Mouse (Mus musculus): ENCODE data around the gene Palm2. TPM values are rescaled to one million over a fixed set of nuclear protein-coding genes. Genes with fewer than 3 reads are reported as not detected.

Palm2 gene
- total RNA-seq, 1 experiment from 2014 or later, result not detected

DNA sequence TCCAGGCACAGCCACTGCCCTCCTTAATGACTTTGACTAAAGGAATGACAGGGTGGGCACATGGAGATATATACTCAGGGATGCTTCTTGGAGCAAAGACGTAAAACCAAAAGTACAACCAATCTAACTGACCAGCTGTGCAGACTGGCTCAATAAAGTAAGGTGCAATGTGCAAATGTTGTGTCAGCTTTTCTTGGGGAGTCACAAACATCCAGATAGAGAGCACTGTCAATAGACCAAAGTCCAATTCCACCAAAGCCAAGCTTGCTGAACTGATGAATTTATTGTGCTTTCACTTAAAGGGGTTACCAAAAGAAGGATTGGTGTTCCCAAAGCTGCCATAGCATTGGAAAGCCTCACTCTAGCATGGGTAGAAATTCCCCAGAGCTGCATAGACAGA is 77.7 kb downstream of the Palm2 start:
- ATAC-seq (replicated peaks; ENCODE audit: low read depth, poor library complexity, severe bottlenecking), result no peak

DNA sequence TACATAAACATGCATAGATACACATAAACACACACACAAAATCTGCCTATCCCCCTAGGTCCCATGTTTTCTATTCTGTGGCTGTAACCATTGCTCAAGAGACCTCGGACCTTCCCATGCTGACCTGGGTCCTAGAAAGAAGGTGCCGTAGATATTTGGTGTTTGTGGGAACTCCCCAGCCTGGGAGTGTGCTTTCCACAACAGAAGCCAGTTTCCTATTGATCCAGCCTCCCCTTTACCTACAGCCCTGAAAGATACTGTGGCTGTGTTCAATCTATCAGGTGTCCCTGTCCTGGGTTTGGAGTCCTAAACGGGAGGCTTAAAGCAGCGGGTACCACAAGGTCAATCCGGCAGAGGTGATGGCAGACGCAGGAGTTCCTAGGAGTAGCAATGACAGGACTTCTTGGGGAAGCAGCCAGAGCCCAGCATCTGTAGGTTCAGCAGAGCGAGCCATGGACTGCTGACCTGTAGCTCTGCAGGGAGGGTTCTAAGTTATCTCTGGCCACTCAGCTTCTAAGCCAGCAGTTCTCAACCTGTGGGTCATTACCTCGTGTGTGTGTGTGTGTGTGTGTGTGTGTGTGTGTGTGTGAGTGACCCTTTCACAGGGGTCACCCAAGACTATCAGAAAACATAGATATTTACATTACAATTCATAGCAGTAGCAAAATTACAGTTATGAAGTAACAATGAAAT is 79.3 kb downstream of the Palm2 start:
- no peak for ATAC-seq (replicated peaks; ENCODE audit: low read depth, poor library complexity, severe bottlenecking)

DNA sequence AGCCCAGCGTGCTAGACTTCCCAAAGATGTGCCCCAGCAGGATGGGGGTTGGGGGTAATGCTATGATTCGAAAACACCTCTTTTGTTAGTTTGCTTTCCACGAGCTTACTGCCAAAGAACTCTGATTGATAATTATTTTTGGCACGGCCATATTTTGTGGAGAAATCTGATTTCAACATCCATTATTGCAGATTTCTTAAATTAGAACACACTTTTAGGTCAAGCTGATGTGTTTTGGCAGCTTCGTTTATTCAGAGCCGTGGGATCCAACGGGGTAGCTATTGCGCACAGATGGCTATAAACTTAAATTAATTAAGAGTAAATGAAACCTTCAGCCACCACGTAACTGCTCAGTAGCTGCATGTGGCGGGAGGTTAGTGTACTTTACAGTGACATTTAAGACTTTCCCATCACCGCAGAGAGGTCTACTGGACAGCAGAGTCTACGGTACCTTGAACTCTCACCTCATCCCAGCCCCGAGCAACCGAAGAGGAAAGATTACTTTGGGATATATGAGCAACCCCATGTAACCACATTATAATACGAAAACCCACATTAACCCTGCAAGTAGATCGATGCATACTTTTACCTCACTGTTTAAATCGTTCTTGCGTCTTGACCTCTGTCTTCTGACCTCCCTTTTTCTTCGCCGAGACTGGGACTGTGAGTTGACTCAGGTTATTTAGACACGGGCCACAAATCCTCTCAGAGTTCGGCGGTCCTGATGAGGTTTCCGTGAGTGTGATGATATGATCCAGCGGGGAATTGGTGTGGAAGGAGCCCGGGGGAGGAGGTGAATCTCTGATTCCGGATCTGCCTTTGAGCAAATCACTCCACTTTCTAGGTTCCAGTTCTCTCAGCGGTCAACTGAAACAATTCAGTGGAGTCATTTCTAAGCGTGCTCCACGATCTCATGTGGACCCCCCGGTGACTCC is 80.2 kb downstream of the Palm2 start:
- no peak for ATAC-seq (replicated peaks; ENCODE audit: low read depth, poor library complexity, severe bottlenecking)

DNA sequence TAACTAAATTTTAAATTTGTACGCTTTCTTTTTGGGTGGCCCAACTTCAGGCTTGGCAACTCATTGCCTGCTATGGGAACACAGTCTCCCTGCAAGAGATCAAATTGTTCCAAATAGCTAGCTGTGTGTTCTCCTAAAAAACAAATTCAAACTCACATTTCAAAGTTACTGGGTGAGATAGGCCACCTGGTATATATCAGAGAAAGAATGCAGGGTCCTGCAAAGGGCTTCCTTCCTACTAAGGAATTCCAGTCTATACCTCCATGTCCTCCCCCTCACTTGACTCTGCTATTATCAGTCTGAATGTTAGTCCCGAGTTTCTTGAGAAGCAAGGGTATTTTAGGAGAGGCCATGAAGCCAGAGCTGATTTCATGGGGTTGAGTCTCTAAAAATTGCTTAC is 81.3 kb downstream of the Palm2 start:
- ATAC-seq (replicated peaks; ENCODE audit: low read depth, poor library complexity, severe bottlenecking), result no peak

- no peak for ATAC-seq (replicated peaks; ENCODE audit: low read depth, poor library complexity, severe bottlenecking)
Observed at GRCm38 (mm10) chr4:57523456-57523855, 89.4 kb downstream of the Palm2 start.

DNA sequence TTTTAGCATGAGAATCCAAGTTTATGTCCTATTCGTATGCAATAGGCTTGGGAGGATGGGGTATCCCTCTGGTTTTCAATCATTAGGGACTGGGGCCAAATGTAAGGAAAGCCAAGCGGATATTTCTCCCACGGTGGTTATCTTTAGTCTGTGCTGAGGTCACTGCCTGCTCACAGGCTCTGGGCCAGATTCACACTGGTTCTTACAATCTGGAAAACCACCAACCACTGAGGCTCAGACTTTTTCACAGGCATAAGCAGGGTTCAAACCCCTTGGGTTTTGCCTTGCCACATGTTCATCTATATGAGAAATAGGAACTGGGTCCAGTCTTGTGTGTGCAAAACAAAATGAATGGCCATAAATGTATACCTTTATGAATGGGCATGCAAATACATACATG is 90.4 kb downstream of the Palm2 start:
- no peak for ATAC-seq (replicated peaks; ENCODE audit: low read depth, poor library complexity, severe bottlenecking)

DNA sequence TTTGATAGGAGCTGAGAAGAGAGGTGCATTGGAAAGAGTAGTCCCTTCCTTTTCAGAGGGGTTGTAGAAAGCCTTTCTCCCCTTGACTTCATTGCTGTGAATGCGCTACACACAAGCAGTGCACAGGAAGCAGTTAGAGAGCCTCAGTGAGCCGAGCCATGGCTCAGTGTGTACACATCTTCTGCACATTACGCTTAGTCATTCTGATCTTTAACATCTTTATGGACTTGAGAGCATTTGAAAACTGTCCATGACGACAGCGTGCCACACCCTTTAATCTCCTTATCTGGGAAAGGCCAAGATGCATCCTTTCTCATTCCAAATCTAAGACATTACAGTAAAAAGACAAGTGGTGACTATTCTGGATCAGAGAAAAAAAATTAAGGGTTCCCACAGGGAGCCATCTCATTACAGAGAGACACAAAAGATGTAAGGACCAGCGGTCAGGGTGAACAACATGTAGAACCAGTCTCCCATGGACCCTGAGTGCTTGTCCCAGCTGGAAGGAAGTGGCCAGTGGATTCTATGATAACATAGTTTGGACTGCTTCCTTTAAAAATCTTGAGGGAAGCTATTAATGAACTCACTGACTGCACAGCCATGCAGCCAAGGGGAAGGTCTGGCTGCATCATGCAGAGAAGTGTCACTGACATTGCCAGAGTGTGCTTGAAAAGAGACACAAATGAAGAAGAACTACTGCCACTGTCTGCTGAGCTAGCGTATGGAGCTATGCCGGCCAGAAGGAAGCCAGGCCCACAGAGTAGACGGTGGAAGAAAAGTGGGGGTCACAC is 91.4 kb downstream of the Palm2 start:
- no peak for ATAC-seq (replicated peaks; ENCODE audit: low read depth, poor library complexity, severe bottlenecking)

DNA sequence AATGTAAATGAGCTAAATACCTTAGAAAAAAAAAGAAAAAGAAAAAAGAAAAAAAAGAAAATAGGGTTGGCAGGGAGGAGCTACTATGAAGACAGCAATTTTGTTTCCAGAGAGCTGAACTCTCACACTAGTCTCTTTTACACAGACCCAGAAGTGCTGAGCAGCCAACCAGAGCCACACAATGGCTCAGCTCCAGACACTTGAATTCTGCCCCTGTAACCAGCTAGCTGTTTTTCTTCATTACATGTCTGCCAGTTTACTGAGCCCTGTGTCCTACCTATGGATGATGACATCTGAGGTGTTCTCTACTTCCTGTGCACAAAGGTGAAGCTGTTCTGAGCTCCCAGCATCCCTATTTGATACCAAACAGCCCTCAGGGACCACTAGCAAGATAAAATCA is 94.2 kb downstream of the Palm2 start:
- no peak for ATAC-seq (replicated peaks; ENCODE audit: low read depth, poor library complexity, severe bottlenecking)

- ATAC-seq (replicated peaks; ENCODE audit: low read depth, poor library complexity, severe bottlenecking), result no peak
Observed at GRCm38 (mm10) chr4:57533686-57534085, 99.6 kb downstream of the Palm2 start.

DNA sequence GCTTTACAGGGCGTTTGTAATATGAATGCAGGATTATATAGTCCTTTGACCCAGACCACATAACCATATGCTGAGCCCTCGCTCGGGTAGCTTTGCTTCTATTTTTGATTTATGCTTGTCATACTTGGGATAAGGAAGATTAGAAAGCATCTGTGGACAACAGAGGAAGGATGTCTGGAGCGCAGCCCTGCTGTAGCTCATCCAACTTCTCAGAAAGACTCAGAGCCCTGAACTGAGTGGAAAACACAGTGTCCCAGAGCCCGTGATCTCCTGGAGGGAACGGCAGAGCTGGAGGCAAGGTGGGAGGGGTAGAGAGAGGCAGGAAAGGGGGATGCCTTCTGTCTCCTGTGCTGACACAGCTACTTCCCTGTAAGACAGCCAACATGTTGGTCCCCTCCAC is 100.2 kb downstream of the Palm2 start:
- no peak for ATAC-seq (replicated peaks; ENCODE audit: low read depth, poor library complexity, severe bottlenecking)

DNA sequence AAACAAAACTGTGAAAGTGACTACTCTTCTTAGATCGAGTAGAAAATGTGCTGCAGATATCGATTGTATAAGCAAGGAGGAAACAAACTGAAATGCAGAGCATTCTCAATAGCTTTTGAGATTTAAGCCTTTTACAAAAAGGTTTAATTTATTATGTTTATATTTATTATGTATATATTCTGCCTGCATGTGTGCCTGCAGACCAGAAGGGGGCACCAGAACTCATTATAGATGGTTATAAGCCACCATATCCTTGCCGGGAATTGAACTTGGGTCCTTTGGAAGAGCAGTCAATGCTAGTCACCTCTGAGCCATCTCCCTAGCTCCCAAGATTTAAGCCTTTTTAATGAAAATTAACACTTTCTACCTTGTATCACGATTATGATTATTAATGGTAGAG is 101.0 kb downstream of the Palm2 start:
- ATAC-seq (replicated peaks; ENCODE audit: low read depth, poor library complexity, severe bottlenecking), result no peak

- ATAC-seq (replicated peaks; ENCODE audit: low read depth, poor library complexity, severe bottlenecking), result no peak
Observed at GRCm38 (mm10) chr4:57538029-57538688, 104.1 kb downstream of the Palm2 start.

DNA sequence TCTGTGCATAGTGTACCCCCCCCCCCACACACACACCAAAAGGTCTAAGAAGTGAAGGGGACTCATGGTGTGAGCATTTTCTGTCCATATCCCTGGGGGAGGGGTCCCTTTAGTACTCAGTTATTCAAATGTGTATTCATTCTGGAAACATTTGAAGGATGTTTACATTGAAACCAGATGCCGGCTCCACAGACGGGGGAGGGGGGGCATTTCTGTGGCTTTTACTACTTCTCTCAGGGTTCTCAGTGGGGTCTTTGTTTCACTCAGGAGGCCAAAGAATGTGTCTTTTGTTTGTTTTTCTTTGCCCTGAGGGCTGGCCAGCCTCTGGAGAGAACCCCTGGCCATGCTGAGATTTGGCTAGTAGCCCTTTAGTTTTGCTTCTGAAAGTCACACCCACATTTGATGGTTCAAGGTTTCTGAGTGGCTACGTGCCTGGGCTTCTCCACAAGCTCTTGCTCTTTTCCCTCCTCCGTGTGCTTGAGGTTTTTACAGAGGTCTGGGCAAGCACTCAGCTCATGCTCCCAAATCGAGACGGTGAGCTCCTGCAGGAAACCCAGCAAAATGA is 109.7 kb downstream of the Palm2 start:
- no peak for ATAC-seq (replicated peaks; ENCODE audit: low read depth, poor library complexity, severe bottlenecking)

DNA sequence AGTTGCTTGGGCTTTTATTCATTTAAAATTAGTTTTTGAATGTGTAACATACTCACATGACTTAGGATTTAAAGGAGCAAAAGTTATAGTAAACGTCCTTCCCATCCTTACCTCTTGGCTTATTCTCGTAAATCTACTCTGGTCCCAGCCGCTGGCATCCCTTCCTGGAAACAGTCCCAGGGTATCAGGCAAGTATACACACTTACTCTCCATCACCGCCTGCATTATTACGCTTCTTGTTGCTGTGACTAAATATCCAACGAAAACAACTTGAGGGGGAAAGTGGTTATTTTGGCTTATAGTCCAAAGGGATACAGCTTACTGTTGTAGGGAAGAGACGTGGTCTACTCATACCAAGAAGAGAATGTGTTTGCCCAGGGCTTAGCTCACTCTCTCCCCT is 113.7 kb downstream of the Palm2 start:
- no peak for ATAC-seq (replicated peaks; ENCODE audit: low read depth, poor library complexity, severe bottlenecking)

DNA sequence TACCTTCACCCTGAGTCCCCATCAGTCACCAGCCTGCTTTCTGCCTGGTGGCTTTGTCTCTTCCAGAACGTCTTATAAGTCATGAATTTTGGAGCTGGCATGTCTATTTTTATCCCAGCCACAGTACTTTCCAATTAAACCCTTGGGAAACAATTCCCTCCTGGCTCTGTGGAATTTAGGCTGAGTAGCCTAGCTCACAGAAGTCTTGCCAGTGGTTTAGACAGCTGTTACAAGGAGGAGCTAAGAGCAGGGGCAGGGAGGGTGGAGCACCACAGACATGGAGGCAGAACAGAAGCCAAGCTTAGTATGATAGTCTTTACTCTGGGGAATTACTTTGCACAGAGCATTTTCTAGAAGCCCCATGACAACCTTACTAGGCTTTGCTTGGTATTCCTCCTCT is 116.2 kb downstream of the Palm2 start:
- no peak for ATAC-seq (replicated peaks; ENCODE audit: low read depth, poor library complexity, severe bottlenecking)

- ATAC-seq (replicated peaks; ENCODE audit: low read depth, poor library complexity, severe bottlenecking), result no peak
Observed at GRCm38 (mm10) chr4:57557102-57557501, 123.1 kb downstream of the Palm2 start.

DNA sequence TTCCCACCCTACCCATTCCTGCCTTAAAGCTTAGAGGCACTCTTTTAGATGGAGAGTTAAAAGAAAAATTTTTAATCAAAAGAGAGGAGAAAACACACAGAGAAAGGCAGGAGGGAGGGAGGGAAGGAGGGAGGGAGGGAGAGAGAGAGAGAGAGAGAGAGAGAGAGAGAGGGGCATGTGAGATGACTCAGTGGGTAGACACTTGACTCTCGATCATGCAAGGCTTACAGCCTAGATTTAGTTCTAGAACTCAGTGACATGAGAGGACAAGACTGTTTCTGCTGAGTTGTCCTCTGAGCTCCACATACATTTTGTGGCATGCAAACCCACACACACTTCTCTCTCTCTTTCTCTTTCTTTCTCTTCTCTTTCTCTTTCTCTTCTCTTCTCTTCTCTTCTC is 125.4 kb downstream of the Palm2 start:
- ATAC-seq (replicated peaks; ENCODE audit: low read depth, poor library complexity, severe bottlenecking), result no peak

DNA sequence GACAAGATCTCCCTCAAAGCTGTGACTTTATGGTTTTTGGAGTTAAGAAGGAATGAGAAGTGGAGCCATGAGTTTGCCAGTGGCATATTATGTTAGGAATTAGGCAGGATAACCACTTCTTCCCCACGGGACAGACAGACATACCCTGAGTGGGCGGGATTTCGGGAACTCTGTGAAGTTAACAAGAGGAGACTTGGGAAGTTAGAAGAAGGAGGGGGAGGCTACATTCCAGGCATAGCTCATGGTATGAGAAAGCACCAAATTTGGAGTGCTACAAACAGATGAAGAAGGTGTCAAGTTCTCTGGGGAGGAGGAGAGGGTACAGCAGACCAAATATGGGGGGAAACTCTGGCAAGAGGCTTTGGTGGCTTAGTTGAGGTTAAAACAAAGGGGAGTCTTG is 126.0 kb downstream of the Palm2 start:
- ATAC-seq (replicated peaks; ENCODE audit: low read depth, poor library complexity, severe bottlenecking), result no peak

DNA sequence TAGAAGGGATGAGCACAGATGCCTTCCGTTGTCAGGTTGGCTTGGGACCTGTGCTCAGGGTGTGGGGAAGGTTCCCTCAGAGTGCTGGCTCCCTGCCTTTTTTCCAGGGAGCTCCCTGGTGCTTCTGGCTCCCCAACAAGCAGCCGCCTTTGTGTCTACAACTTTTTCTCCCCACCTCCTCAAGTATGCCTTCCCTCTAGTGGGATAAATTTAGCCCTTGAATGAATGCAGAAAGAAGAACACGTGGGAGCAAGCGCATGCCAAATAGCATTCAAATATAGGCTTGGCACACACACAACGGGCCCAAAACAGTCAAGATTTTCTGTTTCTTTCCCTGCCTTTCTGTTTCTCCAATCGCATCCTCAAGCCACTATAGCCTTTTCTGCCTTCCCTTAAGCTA is 127.0 kb downstream of the Palm2 start:
- ATAC-seq (replicated peaks; ENCODE audit: low read depth, poor library complexity, severe bottlenecking), result no peak

DNA sequence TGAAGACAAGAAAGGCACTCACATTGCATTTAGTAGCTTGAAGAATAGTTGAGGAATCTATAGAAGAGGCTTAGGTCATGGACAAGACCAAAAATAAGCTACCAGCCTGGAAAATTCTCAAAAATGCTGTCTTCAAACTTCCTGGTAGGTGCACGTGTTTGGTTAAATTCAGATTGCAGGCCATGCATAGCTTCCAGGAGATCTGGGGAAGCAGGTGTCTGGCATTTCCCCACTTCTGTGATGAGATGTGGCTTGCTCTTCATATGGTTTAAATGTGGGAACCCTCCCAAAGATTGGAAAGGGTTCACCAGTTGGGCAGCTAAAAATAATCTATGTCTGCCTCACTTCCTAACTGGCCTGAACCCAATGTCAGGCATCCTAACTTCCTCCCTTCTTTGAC is 131.2 kb downstream of the Palm2 start:
- no peak for ATAC-seq (replicated peaks; ENCODE audit: low read depth, poor library complexity, severe bottlenecking)

Data from common myeloid progenitor, adult 5-6 weeks (primary cell).